Mouse (Mus musculus) adipose tissue, adult 10 weeks (tissue): ENCODE results near the gene Gmpr. TPM values are rescaled to one million over a fixed set of nuclear protein-coding genes. Genes with fewer than 3 reads are reported as not detected.

ENCODE experiments used
- polyA plus RNA-seq: library from polyadenylated mRNA; stranded (reverse); fragments of 350-450 nt; fragmentation: Illumina TruSeq; extraction: RNeasy Lipid Tissue Mini Kit (QIAGEN cat#74804); gene quantifications from one replicate; pipeline ENCODE4 v1.2.3, GENCODE M21; 2014; ENCODE audit warnings: low read depth, low replicate concordance

Gene Gmpr
- polyA plus RNA-seq = 7.2 TPM

DNA sequence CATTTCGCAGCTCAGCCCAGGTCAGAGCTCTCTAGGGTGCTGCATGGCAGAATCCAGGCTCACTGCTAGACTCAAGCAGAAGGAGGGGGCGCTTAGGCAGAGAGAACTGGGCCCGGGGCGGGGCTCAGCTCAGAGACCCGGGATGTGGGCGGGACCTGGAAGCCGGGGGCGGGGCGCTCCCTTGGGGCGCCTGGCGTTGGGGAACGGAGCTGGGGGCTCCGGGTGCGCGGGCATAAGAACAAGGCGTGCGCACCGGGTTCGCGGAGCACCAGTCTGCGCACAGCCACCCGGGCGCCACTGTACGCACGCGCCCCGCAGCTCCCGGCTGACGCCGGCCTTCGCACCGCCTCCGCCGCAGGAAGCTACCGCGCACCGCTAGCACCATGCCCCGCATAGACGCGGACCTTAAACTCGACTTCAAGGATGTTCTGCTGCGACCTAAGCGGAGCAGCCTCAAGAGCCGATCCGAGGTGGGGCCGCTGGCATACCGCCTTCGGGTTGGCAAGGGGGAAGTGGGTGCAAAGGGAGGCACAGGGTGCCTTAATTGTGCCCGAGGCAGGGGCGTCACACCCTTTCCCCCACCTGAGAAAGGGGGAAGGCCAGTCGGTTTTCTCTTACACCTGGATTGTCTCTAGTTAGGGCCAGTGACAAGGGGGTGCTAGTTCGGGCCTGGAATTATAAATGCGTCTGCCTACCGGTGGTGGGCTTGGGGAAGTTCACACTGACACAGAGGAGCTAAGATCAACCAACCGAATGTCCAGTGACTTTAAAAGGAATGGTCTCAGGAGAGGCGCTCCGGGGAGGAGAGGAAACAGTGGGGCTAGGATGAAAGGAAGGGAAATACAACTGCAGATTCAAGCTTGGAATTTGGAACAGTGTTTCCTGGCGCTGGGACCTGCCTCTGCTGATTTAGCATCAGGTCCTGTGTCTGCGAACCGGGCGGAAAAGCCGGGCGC is at the start of gene Gmpr:
Gene Gmpr (plus strand): TSS at position 171 of the 956 bp plus-strand sequence.

Other genes with a start within 250 kb of the Gmpr start
- 34.4 TPM for gene Mylip, start 117.7 kb upstream of the Gmpr start, polyA plus RNA-seq